Mouse (Mus musculus) lung, postnatal 10 days (tissue): ENCODE results near the gene Epn1.

Experiments used
- DNase-seq: peaks from one replicate; pipeline ENCODE4 v3.0.0; 2021

Epn1 gene

GRCm38 (mm10) chr7:5098769-5099168 lies 18.7 kb downstream of the Epn1 start:
- DNase-seq, result no peak

DNA sequence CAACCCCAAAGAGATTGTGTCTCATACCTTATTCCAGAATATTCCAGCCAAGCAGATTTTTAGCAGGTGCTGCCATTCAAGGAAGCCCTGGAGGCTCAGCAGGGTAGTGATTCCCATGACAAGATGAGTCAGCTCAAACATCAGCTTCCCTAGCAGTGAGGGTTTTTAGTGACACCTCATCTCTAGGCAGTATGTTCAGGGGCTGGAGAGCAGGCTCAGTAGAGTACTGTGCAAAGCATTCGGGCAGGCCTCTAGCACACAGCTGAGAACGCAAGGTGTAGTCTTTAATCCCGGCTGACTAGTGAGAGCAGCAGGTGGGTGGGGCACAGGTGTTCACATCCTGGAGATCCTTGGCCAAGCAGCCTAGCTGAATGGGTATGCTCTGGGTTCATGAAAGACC lies 19.8 kb downstream of the Epn1 start:
- no peak for DNase-seq

GRCm38 (mm10) chr7:5101066-5101663 lies 21.1 kb downstream of the Epn1 start:
- no peak for DNase-seq

DNA sequence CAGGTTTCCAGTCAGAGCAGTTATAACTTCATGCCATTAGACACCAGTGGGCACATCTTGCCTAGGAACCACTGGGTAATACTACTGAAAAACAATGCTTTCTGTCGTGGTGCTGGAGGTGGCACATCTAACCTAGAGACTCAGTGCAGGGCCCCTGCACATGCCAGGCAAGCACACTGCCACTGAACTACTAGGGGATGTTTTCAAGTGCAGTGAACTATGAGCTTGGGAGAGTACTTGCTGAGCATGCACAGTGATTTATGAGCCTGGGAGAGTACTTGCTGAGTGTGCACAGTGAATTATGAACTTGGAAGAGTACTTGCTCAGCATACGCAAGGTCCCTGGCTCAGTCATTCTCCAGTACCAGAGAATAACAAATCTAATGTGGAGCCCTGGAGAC lies 22.5 kb downstream of the Epn1 start:
- no peak for DNase-seq

DNA sequence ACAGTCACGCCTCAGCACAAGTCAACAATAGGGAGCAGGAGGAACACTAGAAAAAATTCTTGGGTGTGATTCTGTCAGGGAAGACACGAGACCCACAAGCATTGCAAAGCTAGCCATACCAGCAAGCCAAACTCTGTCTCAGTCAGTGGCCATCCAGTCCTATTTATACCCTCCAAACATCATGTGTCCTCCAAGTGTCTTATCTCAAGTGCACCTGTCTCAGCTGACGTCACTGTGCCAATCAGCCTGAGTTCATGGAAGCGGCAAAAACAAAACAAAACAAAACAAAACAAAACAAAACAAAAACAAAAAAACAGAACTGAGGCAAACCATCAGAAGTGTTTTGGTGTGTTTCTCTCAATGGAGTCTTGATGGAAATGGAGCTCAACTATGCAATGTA lies 28.2 kb downstream of the Epn1 start:
- no peak for DNase-seq

DNA sequence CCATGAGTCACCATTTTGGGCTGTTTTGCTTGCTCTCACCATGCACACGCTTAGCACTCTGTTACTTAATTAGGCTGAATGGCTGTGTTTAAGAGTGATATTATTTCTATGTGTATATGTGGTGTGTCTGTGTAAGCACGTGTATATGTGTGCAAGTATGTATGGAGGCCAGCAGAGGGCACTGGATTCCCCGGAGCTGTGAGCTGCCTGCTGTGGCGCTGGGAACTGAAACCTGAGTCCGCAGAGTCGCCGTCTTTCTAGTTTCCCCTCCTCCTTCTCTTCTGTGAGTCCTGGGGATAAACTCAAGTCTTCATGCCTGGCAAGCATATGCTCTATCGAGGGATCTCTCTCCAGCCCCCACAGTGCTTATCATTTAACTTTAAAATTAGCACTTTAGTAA lies 29.3 kb downstream of the Epn1 start:
- DNase-seq, result no peak

GRCm38 (mm10) chr7:5112701-5113100 lies 32.7 kb downstream of the Epn1 start:
- DNase-seq, result no peak

- no peak for DNase-seq
Measured at GRCm38 (mm10) chr7:5116850-5117249, 36.8 kb downstream of the Epn1 start, which contains the start of gene Rfpl4. Rfpl4 (minus strand) TSS chr7:5116950.

DNA sequence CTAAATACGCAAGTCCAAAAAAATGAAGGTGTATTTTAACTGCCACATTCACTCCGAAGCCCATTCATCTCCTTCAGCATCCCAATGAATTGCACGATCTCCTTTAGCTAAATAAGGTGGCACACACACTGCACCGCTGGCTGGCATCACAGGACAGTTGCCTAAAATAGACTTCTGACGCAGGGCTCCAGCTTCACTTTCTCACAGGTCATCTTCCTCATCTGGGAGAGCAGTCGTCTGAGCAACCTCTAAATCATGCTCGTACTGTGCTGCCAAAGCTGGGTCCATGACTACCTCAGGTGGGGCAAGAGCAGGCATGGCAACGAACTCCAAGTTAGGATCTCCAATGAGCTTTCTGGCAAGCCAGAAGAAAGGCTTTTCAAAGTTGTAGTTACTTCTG lies 45.0 kb downstream of the Epn1 start:
- DNase-seq, result no peak

GRCm38 (mm10) chr7:5125549-5126406 lies 45.7 kb downstream of the Epn1 start, which contains the start of gene Rasl2-9:
Rasl2-9 (minus strand) TSS chr7:5125950.
- DNase-seq, result peak; percentile 81
